ENCODE assay signal across 8 mouse cellular contexts in genomic region chr14:54653496-54653895, GRCm38 (mm10). TPM values are rescaled to one million over a fixed set of nuclear protein-coding genes. Genes with fewer than 3 reads are reported as not detected.
DNase-seq lines count a peak whose midpoint lies in the region; ATAC-seq and TF ChIP-seq lines count a peak whose summit lies in the region.

No protein-coding gene starts in this region.

- under 1% methylated on average over 12 of the region's 12 CpGs for WGBS in forebrain, embryonic 16.5 days
- WGBS in lung, embryonic 14.5 days = 0% methylated on average over 12 of the region's 12 CpGs

- H3K36me3 ChIP-seq in forebrain, embryonic 16.5 days (ENCODE audit: control insufficient read depth, insufficient read depth) = peaks cover 33% of the 10 kb centered on the region
- H3K36me3 ChIP-seq in lung, embryonic 14.5 days (ENCODE audit: insufficient read depth) = peaks cover 68% of the 10 kb centered on the region

- no peak for TF ChIP-seq CTCF in lung, embryonic 14.5 days (IDR thresholded peaks at IDR 0.05; ENCODE audit: low read depth)

- peak overlapping the region; percentile 90 for H3K27ac ChIP-seq in forebrain, embryonic 16.5 days (ENCODE audit: low read length)
- peak overlapping the region; percentile 82 for H3K27ac ChIP-seq in lung, embryonic 14.5 days (ENCODE audit: low read depth)

- H3K27me3 ChIP-seq in forebrain, embryonic 16.5 days (replicated peaks; ENCODE audit: control insufficient read depth, insufficient read depth, low read length) = no peaks in the 10 kb centered on the region
- H3K27me3 ChIP-seq in lung, embryonic 14.5 days (ENCODE audit: insufficient read depth, low read length) = no peaks in the 10 kb centered on the region

- peak overlapping the region; percentile 80 for H3K4me2 ChIP-seq in forebrain, embryonic 16.5 days (ENCODE audit: low read length)
- peak overlapping the region; percentile 89 for H3K4me2 ChIP-seq in lung, embryonic 14.5 days

- H3K9ac ChIP-seq in forebrain, embryonic 16.5 days (replicated peaks; ENCODE audit: low read depth, low read length) = peak overlapping the region; percentile 85
- H3K9ac ChIP-seq in lung, embryonic 14.5 days = peak overlapping the region; percentile 76

- H3K9me3 ChIP-seq in forebrain, embryonic 16.5 days (ENCODE audit: control insufficient read depth, low read length) = no peaks in the 10 kb centered on the region
- H3K9me3 ChIP-seq in lung, embryonic 14.5 days (ENCODE audit: low read depth, low read length) = no peaks in the 10 kb centered on the region

- DNase-seq in MEL-GATA-1-ER (ENCODE audit: extremely low read depth, low read depth) = peak; percentile 75
- DNase-seq in cerebellum, adult 18-20 months = peak; percentile 82 to 91
- DNase-seq in heart, postnatal 4 days = peak; percentile 88
- peak; percentile 77 to 81 for DNase-seq in layer of hippocampus, adult 8-10 months (ENCODE audit: low spot score in 2 of 2)
- DNase-seq in lung, embryonic 14.5 days = peak; percentile 94
- DNase-seq in testis, postnatal 14 days (ENCODE audit: low spot score) = peak; percentile 76

- H3K4me3 ChIP-seq in forebrain, embryonic 16.5 days (replicated peaks; ENCODE audit: low read length) = peak overlapping the region; percentile 73
- peak overlapping the region; percentile 64 for H3K4me3 ChIP-seq in lung, embryonic 14.5 days (ENCODE audit: low read depth, low read length)

- peaks cover 44% of the 10 kb centered on the region for H3K4me1 ChIP-seq in forebrain, embryonic 16.5 days (replicated peaks; ENCODE audit: control insufficient read depth, insufficient read depth, low read length)
- H3K4me1 ChIP-seq in lung, embryonic 14.5 days (ENCODE audit: insufficient read depth) = 0 out of 2 replicates have a peak, but pooled peaks cover 9% of the 10 kb centered on the region

- ATAC-seq in forebrain, embryonic 16.5 days = peak; percentile 90
- peak; percentile 90 for ATAC-seq in lung, embryonic 14.5 days (ENCODE audit: insufficient read depth)
- peak; percentile 76 for ATAC-seq in neutrophil, adult 5-6 weeks (ENCODE audit: extremely low read depth, insufficient number of reproducible peaks, low FRiP score, poor library complexity, severe bottlenecking)

RNA-seq across cellular contexts. Expression of gene Cdh24, which starts 12.3 kb away (rescaled TPM):
- polyA plus RNA-seq in forebrain, embryonic 16.5 days (2015; fragmentation: Nextera tagmentation; extraction: Ambion mirVana) = 5.1 and 8.1 TPM in 2 replicates
- total RNA-seq in heart, postnatal 4 days (2021) = 1 to 10 TPM; 2.7 to 3.1 TPM
- total RNA-seq in layer of hippocampus, adult 8-10 months (2022) = 10 to 100 TPM; 16.0 to 24.1 (median 20.7) TPM
- polyA plus RNA-seq in lung, embryonic 14.5 days (2014; fragmentation: Nextera tagmentation; extraction: Ambion mirVana) = 5.2 and 5.4 TPM in 2 replicates
- 1.5 and 2.5 TPM in 2 replicates for total RNA-seq in neutrophil, adult 5-6 weeks (2017)

RNA-seq across cellular contexts. Expression of gene Gm17606, which starts 12.7 kb away (rescaled TPM):
- polyA plus RNA-seq in forebrain, embryonic 16.5 days (2015; fragmentation: Nextera tagmentation; extraction: Ambion mirVana) = 1.4 TPM in 1 of 2 replicates, not detected in the other
- total RNA-seq in heart, postnatal 4 days (2021) = not detected
- not detected for total RNA-seq in layer of hippocampus, adult 8-10 months (2022)
- polyA plus RNA-seq in lung, embryonic 14.5 days (2014; fragmentation: Nextera tagmentation; extraction: Ambion mirVana) = not detected in 2 replicates
- total RNA-seq in neutrophil, adult 5-6 weeks (2017) = not detected in 2 replicates

RNA-seq across cellular contexts. Expression of gene Psmb11, which starts 32.3 kb away (rescaled TPM):
- polyA plus RNA-seq in forebrain, embryonic 16.5 days (2015; fragmentation: Nextera tagmentation; extraction: Ambion mirVana) = not detected in 2 replicates
- not detected for total RNA-seq in heart, postnatal 4 days (2021)
- under 1 TPM in 3 of 4 experiments, not detected in 1; 0.14 to 0.51 (median 0.23) TPM for total RNA-seq in layer of hippocampus, adult 8-10 months (2022)
- polyA plus RNA-seq in lung, embryonic 14.5 days (2014; fragmentation: Nextera tagmentation; extraction: Ambion mirVana) = not detected in 2 replicates
- total RNA-seq in neutrophil, adult 5-6 weeks (2017) = 0.12 TPM in 1 of 2 replicates, not detected in the other

RNA-seq across cellular contexts. Expression of gene 1700123O20Rik, which starts 32.5 kb away (rescaled TPM):
- 72.8 and 76.3 TPM in 2 replicates for polyA plus RNA-seq in forebrain, embryonic 16.5 days (2015; fragmentation: Nextera tagmentation; extraction: Ambion mirVana)
- total RNA-seq in heart, postnatal 4 days (2021) = 10 to 100 TPM; 19.3 to 20.9 TPM
- 10 to 100 TPM; 17.9 to 27.8 (median 23.7) TPM for total RNA-seq in layer of hippocampus, adult 8-10 months (2022)
- 77.4 and 83.2 TPM in 2 replicates for polyA plus RNA-seq in lung, embryonic 14.5 days (2014; fragmentation: Nextera tagmentation; extraction: Ambion mirVana)
- total RNA-seq in neutrophil, adult 5-6 weeks (2017) = 24.8 and 28.1 TPM in 2 replicates

RNA-seq across cellular contexts. Expression of gene Acin1, which starts 33.2 kb away (rescaled TPM):
- 141 and 150 TPM in 2 replicates for polyA plus RNA-seq in forebrain, embryonic 16.5 days (2015; fragmentation: Nextera tagmentation; extraction: Ambion mirVana)
- 100 to 1,000 TPM; 119 to 129 TPM for total RNA-seq in heart, postnatal 4 days (2021)
- 100 to 1,000 TPM; 190 to 255 (median 232) TPM for total RNA-seq in layer of hippocampus, adult 8-10 months (2022)
- polyA plus RNA-seq in lung, embryonic 14.5 days (2014; fragmentation: Nextera tagmentation; extraction: Ambion mirVana) = 120 and 122 TPM in 2 replicates
- 373 and 387 TPM in 2 replicates for total RNA-seq in neutrophil, adult 5-6 weeks (2017)

Comparison
In these comparisons a context has a peak if more than half of its experiments do, and no peak if none do; other contexts are left out.
1. Peak in every context shown above with its lines: DNase-seq, ATAC-seq, H3K4me3 ChIP-seq and H3K27ac ChIP-seq.